Mouse (Mus musculus): Measurements from ENCODE around the gene Rftn2.

Rftn2 gene

GRCm38 (mm10) chr1:55123561-55123960, 103.0 kb downstream of the Rftn2 start:
- DNase-seq (ENCODE audit: low spot score), result no peak

GRCm38 (mm10) chr1:55123046-55123445, 103.5 kb downstream of the Rftn2 start:
- DNase-seq (ENCODE audit: low spot score), result no peak
